Mouse (Mus musculus): Measurements from ENCODE around the gene Lgals3. TPM values are rescaled to one million over a fixed set of nuclear protein-coding genes. Genes with fewer than 3 reads are reported as not detected.

Gene Lgals3
- polyA plus RNA-seq, 1 experiment from 2014 or later: 6.4 TPM

- Histone ChIP-seq H3K4me2 (ENCODE audit: low read length) (no peak overlapping the region), H3K4me3 (ENCODE audit: control insufficient read depth in 1 of 2, insufficient read depth in 1 of 2, low read depth in 1 of 2, low read length in 2 of 2) (no peak overlapping the region), H3K36me3 (ENCODE audit: control insufficient read depth, insufficient read depth, low read length) (no peaks in the 10 kb centered on the region), H3K9me3 (ENCODE audit: control insufficient read depth, low read length) (no peaks in the 10 kb centered on the region), H3K4me1 (ENCODE audit: control insufficient read depth in 2 of 2, insufficient read depth in 2 of 2, low read length in 2 of 2) (peaks cover 0 to 3% of the 10 kb centered on the region in 2 experiments; a peak in 2 of 4 replicates), H3K27me3 (ENCODE audit: control insufficient read depth, insufficient read depth, low read length) (no peaks in the 10 kb centered on the region), H3K9ac (ENCODE audit: low read length) (no peak overlapping the region), H3K27ac (replicated peaks in 1 of 2; ENCODE audit: control insufficient read depth in 1 of 2, insufficient read depth in 1 of 2, low read depth in 2 of 2, low read length in 2 of 2) (no peak overlapping the region)
- 54% methylated on average over 4 of the region's 4 CpGs for WGBS
- no peak for ATAC-seq (ENCODE audit: insufficient number of reproducible peaks, insufficient read depth, low FRiP score, low read depth)
These were observed 54.9 kb downstream of the Lgals3 start for GRCm38 (mm10) chr14:47422466-47422865.

- no peaks in the 10 kb centered on the region for H3K4me1 ChIP-seq (ENCODE audit: control insufficient read depth in 2 of 2, insufficient read depth in 2 of 2, low read length in 2 of 2)
- ATAC-seq (ENCODE audit: insufficient number of reproducible peaks, insufficient read depth, low FRiP score, low read depth): no peak
- no peak overlapping the region for H3K27ac ChIP-seq (replicated peaks in 1 of 2; ENCODE audit: control insufficient read depth in 1 of 2, insufficient read depth in 1 of 2, low read depth in 2 of 2, low read length in 2 of 2)
- H3K27me3 ChIP-seq (ENCODE audit: control insufficient read depth, insufficient read depth, low read length): no peaks in the 10 kb centered on the region
- no peak overlapping the region for H3K4me2 ChIP-seq (ENCODE audit: low read length)
- no peak overlapping the region for H3K4me3 ChIP-seq (ENCODE audit: control insufficient read depth in 1 of 2, insufficient read depth in 1 of 2, low read depth in 1 of 2, low read length in 2 of 2)
- no peaks in the 10 kb centered on the region for H3K9me3 ChIP-seq (ENCODE audit: control insufficient read depth, low read length)
- H3K9ac ChIP-seq (ENCODE audit: low read length): no peak overlapping the region
- H3K36me3 ChIP-seq (ENCODE audit: control insufficient read depth, insufficient read depth, low read length): no peaks in the 10 kb centered on the region
These were observed 65.4 kb downstream of the Lgals3 start for GRCm38 (mm10) chr14:47432987-47433386.

Other genes with a start within 250 kb of the Lgals3 start
- gene Gch1, start 178.3 kb upstream of the Lgals3 start, polyA plus RNA-seq (2014; fragmentation: Nextera tagmentation; extraction: Ambion mirVana): 5.7 and 6.6 TPM in 2 replicates
- 13.5 and 15.2 TPM in 2 replicates for gene Wdhd1, start 90.9 kb upstream of the Lgals3 start, polyA plus RNA-seq (2014; fragmentation: Nextera tagmentation; extraction: Ambion mirVana)
- gene Socs4, start 90.8 kb upstream of the Lgals3 start, polyA plus RNA-seq (2014; fragmentation: Nextera tagmentation; extraction: Ambion mirVana): 2.9 and 3.4 TPM in 2 replicates
- 51.6 and 53.8 TPM in 2 replicates for gene Mapk1ip1l, start 69.5 kb upstream of the Lgals3 start, polyA plus RNA-seq (2014; fragmentation: Nextera tagmentation; extraction: Ambion mirVana)
- 28.6 and 35.7 TPM in 2 replicates for gene Dlgap5, start 50.7 kb downstream of the Lgals3 start, polyA plus RNA-seq (2014; fragmentation: Nextera tagmentation; extraction: Ambion mirVana)
- 16.4 and 17.8 TPM in 2 replicates for gene Fbxo34, start 82.7 kb downstream of the Lgals3 start, polyA plus RNA-seq (2014; fragmentation: Nextera tagmentation; extraction: Ambion mirVana)
- gene Atg14, start 202.9 kb downstream of the Lgals3 start, polyA plus RNA-seq (2014; fragmentation: Nextera tagmentation; extraction: Ambion mirVana): 10.7 and 12.0 TPM in 2 replicates